Mouse (Mus musculus) neural tube, embryonic 13.5 days (tissue): ENCODE data around the gene Trip6. TPM values are rescaled to one million over a fixed set of nuclear protein-coding genes. Genes with fewer than 3 reads are reported as not detected.
A peak's percentile ranks its signal among the peaks of the same experiment; 100 is the strongest.

Experiments used
- ATAC-seq: fragments of 200-750 bp; cut with Nextera tagmentation; 2 replicates; pipeline ENCODE4 v1.8.0; 2017; ENCODE audit warnings: low read depth, mild to moderate bottlenecking, moderate TSS enrichment, moderate library complexity
- H3K27ac ChIP-seq: fragments of 300-500 bp; sonication (generic); replicated peaks from 2 replicates; pipeline ENCODE4 v1.5.1; 2015; ENCODE audit warnings: moderate library complexity, mild to moderate bottlenecking, inconsistent platforms
- H3K27me3 ChIP-seq: fragments of 300-500 bp; sonication (generic); 2 replicates; pipeline ENCODE4 v1.6.1; 2015; ENCODE audit warnings: mild to moderate bottlenecking, inconsistent platforms
- H3K36me3 ChIP-seq: fragments of 300-500 bp; sonication (generic); 2 replicates; pipeline ENCODE4 v1.6.1; 2015; ENCODE audit warnings: mild to moderate bottlenecking, inconsistent platforms
- H3K4me1 ChIP-seq: fragments of 300-500 bp; sonication (generic); replicated peaks from 2 replicates; pipeline ENCODE4 v1.6.1; 2015; ENCODE audit warnings: inconsistent platforms
- H3K4me2 ChIP-seq: fragments of 300-500 bp; sonication (generic); 2 replicates; pipeline ENCODE4 v1.6.1; 2015; ENCODE audit warnings: inconsistent platforms, mild to moderate bottlenecking, moderate library complexity
- H3K4me3 ChIP-seq: fragments of 300-500 bp; sonication (generic); 2 replicates; pipeline ENCODE4 v1.5.1; 2015; ENCODE audit warnings: mild to moderate bottlenecking, inconsistent platforms
- H3K9ac ChIP-seq: fragments of 300-500 bp; sonication (generic); 2 replicates; pipeline ENCODE4 v1.6.1; 2015; ENCODE audit warnings: moderate library complexity, mild to moderate bottlenecking, inconsistent platforms
- H3K9me3 ChIP-seq: fragments of 300-500 bp; sonication (generic); 2 replicates; pipeline ENCODE4 v1.6.1; 2016; ENCODE audit warnings: inconsistent platforms
- WGBS: fragments of 180-500 bp; shearing (Covaris S2); methylation state at CpG from one replicate; pipeline ENCODE4 v1.1.7; 2015; 5-methylcytosine and 5-hydroxymethylcytosine counted together
- polyA plus RNA-seq: library from polyadenylated mRNA; unstranded; fragments of >200 nt; fragmentation: Nextera tagmentation; extraction: Ambion mirVana; gene quantifications from 2 replicates; pipeline ENCODE4 v1.2.1, GENCODE M21; 2015

The Trip6 gene
- polyA plus RNA-seq = 17.7 and 23.8 TPM in 2 replicates

- ATAC-seq = peak; percentile 88
Measured at GRCm38 (mm10) chr5:137314193-137315083, at the start of gene Trip6. Gene Trip6 (minus strand): TSS chr5:137314404.

GRCm38 (mm10) chr5:137358382-137358781, 44.2 kb upstream of the Trip6 start:
- Histone ChIP-seq H3K36me3 (peaks cover 61% of the 10 kb centered on the region), H3K4me1 (no peaks in the 10 kb centered on the region)
- WGBS = 50% methylated on average over 7 of the region's 7 CpGs

More at GRCm38 (mm10) chr5:137314193-137315083, at the start of gene Trip6:
- peaks cover 37% of the 10 kb centered on the region for H3K4me1 ChIP-seq
- no peaks in the 10 kb centered on the region for H3K27me3 ChIP-seq
- no peaks in the 10 kb centered on the region for H3K9me3 ChIP-seq
- peak within 1 kb of the TSS; percentile 79 for H3K27ac ChIP-seq
- H3K4me2 ChIP-seq = peak within 1 kb of the TSS; percentile 60
- peaks cover 57% of the 10 kb centered on the region for H3K36me3 ChIP-seq
- peak within 1 kb of the TSS; percentile 75 for H3K9ac ChIP-seq
- WGBS = 16% methylated on average over 30 of the region's 30 CpGs
- H3K4me3 ChIP-seq = peak within 1 kb of the TSS; percentile 43

GRCm38 (mm10) chr5:137354091-137354490, 39.9 kb upstream of the Trip6 start:
- Histone ChIP-seq H3K27ac (no peak overlapping the region), H3K9me3 (no peaks in the 10 kb centered on the region), H3K4me3 (no peak overlapping the region), H3K4me1 (peaks cover 35% of the 10 kb centered on the region), H3K4me2 (no peak overlapping the region), H3K27me3 (peaks cover 19% of the 10 kb centered on the region), H3K9ac (no peak overlapping the region), H3K36me3 (peaks cover 29% of the 10 kb centered on the region; the same call in 1 of the 2 replicates)
- no peak for ATAC-seq
- 90% methylated on average over 17 of the region's 17 CpGs for WGBS

More at GRCm38 (mm10) chr5:137358382-137358781, 44.2 kb upstream of the Trip6 start:
- Histone ChIP-seq H3K4me2 (no peak overlapping the region), H3K9ac (no peak overlapping the region), H3K4me3 (no peak overlapping the region), H3K27me3 (no peaks in the 10 kb centered on the region), H3K9me3 (no peaks in the 10 kb centered on the region), H3K27ac (no peak overlapping the region)
- no peak for ATAC-seq

GRCm38 (mm10) chr5:137352011-137352975, 38.1 kb upstream of the Trip6 start:
- peak overlapping the region; percentile 79 for H3K9ac ChIP-seq
- H3K4me1 ChIP-seq = peaks cover 46% of the 10 kb centered on the region
- H3K4me3 ChIP-seq = peak overlapping the region; percentile 55
- H3K9me3 ChIP-seq = no peaks in the 10 kb centered on the region
- peaks cover 30% of the 10 kb centered on the region for H3K27me3 ChIP-seq
- H3K27ac ChIP-seq = no peak overlapping the region
- H3K4me2 ChIP-seq = peak overlapping the region; percentile 90
- ATAC-seq = no peak
- WGBS = 21% methylated on average over 16 of the region's 16 CpGs
- peaks cover 24% of the 10 kb centered on the region; the same call in 1 of the 2 replicates for H3K36me3 ChIP-seq

- Histone ChIP-seq H3K9me3 (no peaks in the 10 kb centered on the region), H3K27ac (no peak overlapping the region), H3K36me3 (peaks cover 23% of the 10 kb centered on the region; the same call in 1 of the 2 replicates), H3K4me3 (peak overlapping the region; percentile 55), H3K9ac (peak overlapping the region; percentile 79), H3K27me3 (peaks cover 30% of the 10 kb centered on the region), H3K4me1 (peaks cover 46% of the 10 kb centered on the region), H3K4me2 (peak overlapping the region; percentile 90)
- ATAC-seq = no peak
- WGBS = 10% methylated on average over 4 of the region's 4 CpGs
Measured at GRCm38 (mm10) chr5:137351394-137351793, 37.2 kb upstream of the Trip6 start.

GRCm38 (mm10) chr5:137351058-137351380, 36.8 kb upstream of the Trip6 start:
- no peak for ATAC-seq
- H3K4me1 ChIP-seq = peaks cover 46% of the 10 kb centered on the region
- peak overlapping the region; percentile 79 for H3K9ac ChIP-seq
- peak overlapping the region; percentile 55 for H3K4me3 ChIP-seq
- peak overlapping the region; percentile 90 for H3K4me2 ChIP-seq
- peaks cover 30% of the 10 kb centered on the region for H3K27me3 ChIP-seq
- no peaks in the 10 kb centered on the region for H3K9me3 ChIP-seq
- 0 out of 2 replicates have a peak overlapping the region, but pooled peaks have one; percentile 76 for H3K27ac ChIP-seq
- H3K36me3 ChIP-seq = peaks cover 20% of the 10 kb centered on the region; the same call in 1 of the 2 replicates
- 3% methylated on average over 8 of the region's 8 CpGs for WGBS

- ATAC-seq = peak; percentile 49
- peak overlapping the region; percentile 90 for H3K4me2 ChIP-seq
- peaks cover 46% of the 10 kb centered on the region for H3K4me1 ChIP-seq
- H3K36me3 ChIP-seq = peaks cover 15% of the 10 kb centered on the region; the same call in 1 of the 2 replicates
- peak overlapping the region; percentile 79 for H3K9ac ChIP-seq
- H3K4me3 ChIP-seq = peak overlapping the region; percentile 55
- peaks cover 30% of the 10 kb centered on the region for H3K27me3 ChIP-seq
- H3K27ac ChIP-seq = peak overlapping the region; percentile 76
- H3K9me3 ChIP-seq = no peaks in the 10 kb centered on the region
- WGBS = under 1% methylated on average over 55 of the region's 55 CpGs
Measured at GRCm38 (mm10) chr5:137350205-137351057, 36.2 kb upstream of the Trip6 start.

- 0% methylated on average over 28 of the region's 32 CpGs for WGBS
- Histone ChIP-seq H3K36me3 (peaks cover 9% of the 10 kb centered on the region; the same call in 1 of the 2 replicates), H3K4me2 (peak within 1 kb of the TSS; percentile 90), H3K4me3 (peak within 1 kb of the TSS; percentile 55), H3K27ac (peak within 1 kb of the TSS; percentile 76), H3K4me1 (peaks cover 46% of the 10 kb centered on the region), H3K9me3 (no peaks in the 10 kb centered on the region), H3K9ac (peak within 1 kb of the TSS; percentile 79), H3K27me3 (peaks cover 30% of the 10 kb centered on the region)
- peak; percentile 89 for ATAC-seq
Measured at GRCm38 (mm10) chr5:137349384-137350204, 35.4 kb upstream of the Trip6 start, which contains the start of gene Ephb4. Gene Ephb4 (plus strand): TSS chr5:137350109.

- Histone ChIP-seq H3K4me1 (peaks cover 46% of the 10 kb centered on the region), H3K9me3 (no peaks in the 10 kb centered on the region), H3K27ac (peak overlapping the region; percentile 49), H3K9ac (peak overlapping the region; percentile 64), H3K36me3 (peaks cover 2% of the 10 kb centered on the region; the same call in 1 of the 2 replicates), H3K4me2 (peak overlapping the region; percentile 90), H3K4me3 (peak overlapping the region; percentile 55), H3K27me3 (peaks cover 30% of the 10 kb centered on the region)
- WGBS = under 1% methylated on average over 33 of the region's 33 CpGs
- 0 out of 2 replicates have a peak, but pooled peaks have one; percentile 6 for ATAC-seq
Measured at GRCm38 (mm10) chr5:137348482-137349383, 34.5 kb upstream of the Trip6 start.
